Mouse (Mus musculus) hindlimb bud, embryonic 11.5 days (tissue): Measurements from ENCODE around the gene Npepl1.

Source experiments
- DNase-seq: peaks from one replicate; pipeline ENCODE4 v3.0.0-alpha.2; 2012; ENCODE audit warnings: low read depth, low spot score; ENCODE audit errors: extremely low spot score

Gene Npepl1

DNA sequence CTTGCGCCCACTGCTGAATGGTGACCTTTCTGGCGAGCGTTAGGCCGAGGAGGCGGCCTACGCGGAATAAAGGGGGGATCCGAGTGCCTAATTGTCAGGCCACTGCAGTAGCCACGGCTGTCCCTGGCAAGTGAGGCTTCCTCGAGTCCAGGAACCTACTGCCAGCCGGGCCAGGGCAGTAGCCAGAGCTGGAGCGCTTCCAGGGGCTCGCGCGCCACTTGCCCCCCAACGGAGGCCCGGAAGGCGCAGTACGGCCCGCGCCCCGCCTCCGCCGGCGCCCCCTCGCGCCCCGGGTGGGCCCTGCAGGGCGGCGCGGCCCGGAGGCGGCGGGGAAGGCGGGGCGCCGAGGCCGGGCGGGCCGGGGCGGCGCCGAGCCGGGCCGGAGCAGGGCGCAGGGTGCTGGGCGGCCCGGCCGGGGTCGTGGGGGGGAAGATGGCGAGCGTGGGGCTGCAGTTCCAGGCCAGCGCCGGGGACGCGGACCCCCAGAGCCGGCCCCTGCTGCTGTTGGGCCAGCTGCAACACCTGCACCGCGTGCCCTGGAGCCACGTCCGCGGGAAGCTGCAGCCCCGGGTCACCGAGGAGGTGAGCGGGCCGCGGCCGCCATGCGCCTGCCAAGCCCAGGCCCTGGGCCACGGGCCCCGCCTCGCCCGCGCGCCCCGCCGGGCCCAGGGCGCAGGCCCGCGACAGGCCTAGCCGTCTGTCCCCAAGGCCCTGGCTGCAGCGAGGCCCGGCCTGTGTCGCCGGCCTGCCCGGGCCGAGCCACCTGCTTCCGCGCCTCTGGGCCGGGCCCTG lies at the start of gene Npepl1:
Gene Npepl1, plus strand, starts transcription at position 359 of the 792 bp plus-strand sequence.
- no peak for DNase-seq

DNA sequence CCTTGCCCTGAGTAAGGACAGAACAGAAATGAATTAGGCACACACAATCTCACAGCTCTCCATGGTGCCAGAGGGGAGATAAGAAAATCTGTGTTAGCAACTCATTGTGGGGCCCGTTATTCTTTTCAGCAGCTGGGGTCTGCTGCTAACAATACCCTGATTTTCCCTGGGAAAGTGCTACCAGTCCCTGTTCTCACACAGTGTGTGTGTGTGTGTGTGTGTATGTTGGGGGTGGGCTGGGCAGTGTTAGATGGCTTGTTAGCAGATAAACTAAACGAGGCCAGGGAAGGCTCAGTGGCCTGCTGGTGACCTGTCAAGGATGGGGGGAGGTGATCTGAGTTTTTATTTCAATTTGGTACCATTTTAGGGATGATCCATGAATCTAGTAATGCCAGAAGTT lies 48.9 kb upstream of the Npepl1 start:
- no peak for DNase-seq

DNA sequence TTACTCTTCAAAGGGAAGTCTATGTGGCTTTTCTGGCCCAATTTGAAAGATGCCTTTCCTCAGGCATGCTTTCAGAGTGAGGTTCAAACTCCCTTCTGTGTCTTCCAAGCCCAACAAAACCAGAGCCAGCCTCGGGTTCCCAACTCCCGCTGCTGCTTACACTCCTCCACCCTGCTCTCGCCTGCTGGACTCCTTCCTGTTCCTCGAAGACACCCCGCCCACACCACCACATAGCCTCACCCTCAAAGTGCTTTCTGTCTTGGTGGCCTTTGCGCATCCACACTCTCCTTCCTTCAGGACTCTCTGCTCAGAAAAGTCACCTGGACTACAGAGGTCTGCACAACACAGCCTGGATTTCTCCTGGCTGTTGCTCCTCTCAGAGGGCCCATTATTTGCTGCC lies 47.1 kb upstream of the Npepl1 start:
- DNase-seq = no peak

DNA sequence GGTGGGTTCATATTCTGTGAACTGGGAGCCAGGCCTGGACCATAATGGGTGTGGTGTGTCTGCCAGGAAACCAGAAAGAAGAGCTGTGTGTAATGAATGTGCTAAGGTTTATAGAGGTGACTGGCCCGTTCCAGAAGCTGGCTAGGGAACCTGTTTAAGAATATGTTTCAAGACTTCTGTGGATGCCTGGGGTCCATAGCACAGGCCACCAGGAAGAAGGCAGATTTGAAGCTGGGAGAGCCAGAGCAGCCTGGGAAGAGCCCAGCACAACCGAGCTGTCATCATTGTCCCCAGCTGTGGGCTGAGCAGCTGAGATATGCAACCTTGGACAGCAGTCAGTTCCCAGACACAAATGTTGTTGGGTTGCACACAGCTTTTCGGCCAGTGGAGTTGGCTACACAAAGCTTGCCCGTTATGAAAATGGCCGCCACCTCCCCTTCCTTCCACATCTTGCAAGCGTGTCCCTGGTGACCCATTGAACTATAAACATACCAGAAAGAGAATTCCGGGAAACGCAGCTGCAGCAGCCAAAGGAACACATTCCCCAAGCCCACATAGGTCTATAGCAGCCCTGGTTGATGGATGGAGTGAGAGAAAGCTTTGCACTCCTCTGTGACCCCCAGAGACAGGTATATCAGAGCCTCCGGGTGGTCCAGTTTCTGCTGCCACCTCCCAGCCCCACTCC lies 46.5 kb upstream of the Npepl1 start:
- no peak for DNase-seq

DNA sequence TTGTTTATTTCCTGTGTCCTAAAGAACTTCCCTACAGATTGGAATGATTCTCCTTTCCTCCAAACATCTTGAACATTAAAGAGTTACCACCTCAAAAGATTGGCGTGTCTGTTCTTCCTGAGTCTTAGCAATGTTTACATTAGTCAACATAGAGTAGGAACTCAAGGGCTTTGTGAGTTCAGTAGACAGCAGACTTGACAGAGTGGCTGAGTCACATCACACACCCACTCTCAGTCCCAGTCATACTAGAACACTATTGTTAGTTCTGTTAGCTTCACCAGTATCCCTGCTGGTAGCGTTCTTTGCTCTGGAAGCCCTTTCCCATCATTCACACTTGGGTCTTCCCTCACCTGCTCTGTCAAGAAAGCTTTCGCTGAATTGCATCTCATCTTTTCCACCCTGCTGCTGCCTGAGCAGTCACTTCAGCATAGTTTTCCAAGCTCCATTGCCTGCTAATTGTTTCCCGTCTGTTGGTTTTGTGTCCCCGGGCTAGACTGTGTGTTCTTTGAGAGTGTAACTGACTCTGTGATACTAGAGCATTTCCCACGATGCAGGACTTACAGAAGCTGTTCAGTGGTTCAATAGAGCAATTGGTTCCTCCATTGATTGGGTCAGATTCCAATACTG lies 42.2 kb upstream of the Npepl1 start:
- no peak for DNase-seq

DNA sequence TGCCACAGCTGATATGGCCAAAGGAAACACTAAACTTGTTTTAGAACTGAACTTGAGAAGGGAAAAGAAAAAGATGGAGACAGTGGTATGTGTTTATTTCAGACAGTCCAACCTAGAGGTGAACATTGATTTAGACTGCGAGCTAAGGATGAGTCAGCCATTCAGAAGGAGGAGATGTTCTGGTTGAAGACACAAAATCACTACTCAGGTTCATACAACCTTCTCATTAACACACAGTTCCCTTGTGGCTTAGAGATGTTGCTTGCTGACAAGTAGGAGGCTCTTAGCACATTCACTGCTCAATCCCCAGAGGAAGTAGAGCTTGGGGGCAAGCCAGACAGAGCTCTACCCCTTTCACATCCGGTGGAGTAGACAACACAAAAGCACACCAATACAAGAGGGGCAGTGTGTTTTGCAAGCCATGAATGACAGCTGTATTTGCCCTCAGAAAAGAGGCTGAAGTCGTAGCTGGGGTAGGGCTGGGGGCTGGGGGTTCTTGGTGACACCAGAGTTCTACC lies 40.6 kb upstream of the Npepl1 start:
- DNase-seq = no peak

DNA sequence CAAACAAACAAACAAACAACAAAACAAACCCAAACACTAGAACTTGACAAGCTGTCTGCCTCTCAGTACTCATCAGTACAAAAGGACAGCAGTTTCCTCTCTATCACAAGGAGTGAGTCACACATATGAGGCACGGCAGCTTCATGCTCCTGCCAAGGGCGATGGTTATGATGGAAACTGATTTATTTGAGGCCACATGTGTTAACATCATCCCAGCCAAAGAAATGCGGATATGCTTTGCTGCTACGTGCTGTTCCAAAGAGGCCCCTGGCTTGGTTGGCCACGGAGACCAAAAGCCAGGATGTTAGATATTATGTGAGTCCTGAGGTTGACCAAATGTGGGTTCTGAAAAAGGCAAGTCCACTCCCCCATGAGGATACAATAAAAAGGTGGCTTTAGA lies 38.7 kb upstream of the Npepl1 start:
- DNase-seq = no peak

DNA sequence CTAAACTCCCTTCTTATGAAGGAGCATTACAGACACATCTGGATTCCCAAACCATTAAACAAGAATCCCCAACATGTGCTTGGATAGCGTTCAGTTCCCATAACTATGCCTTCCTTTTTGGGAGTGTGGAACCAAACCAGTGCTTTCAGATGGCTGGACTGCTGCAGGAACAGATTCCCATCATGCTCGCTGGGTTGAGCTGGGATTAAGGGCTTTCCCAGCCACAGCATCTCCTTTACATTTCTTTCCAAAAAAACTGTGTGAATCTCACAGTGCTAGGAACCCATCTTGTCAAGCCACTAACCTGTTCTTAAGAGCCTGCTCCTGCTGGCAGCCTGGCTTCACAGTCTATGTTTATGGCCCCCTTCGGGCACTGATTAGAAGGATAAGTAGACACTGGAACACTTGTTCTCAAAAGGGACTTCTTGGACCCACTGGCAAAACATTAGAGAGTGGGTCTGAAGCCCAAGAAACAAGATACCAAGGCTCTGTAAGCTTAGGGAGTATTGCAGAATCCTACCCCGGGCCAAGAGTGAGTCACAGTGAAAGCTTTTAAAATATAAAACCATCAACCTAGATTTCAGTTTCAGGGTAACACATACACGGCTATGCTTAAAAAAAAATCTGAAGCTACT lies 36.9 kb upstream of the Npepl1 start:
- no peak for DNase-seq

DNA sequence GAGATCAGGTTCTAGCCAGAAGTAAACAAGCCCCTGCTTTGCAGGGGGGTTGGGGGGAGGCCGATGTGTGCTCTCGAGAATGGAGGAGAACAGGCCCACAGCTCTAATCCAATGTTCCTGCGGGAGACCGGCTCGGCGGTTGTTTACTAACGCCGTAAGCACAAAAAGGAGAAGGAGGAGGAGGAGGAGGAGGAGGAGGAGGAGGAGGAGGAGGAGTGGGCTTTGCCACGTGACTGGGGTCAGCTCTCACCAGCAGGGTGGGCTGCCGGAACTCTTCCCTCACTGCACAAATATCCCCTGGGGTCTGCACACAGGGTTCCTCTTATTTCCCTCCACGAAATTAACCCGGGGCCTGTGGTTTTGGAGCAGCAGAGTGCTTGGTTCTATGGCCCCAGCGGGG lies 35.5 kb upstream of the Npepl1 start:
- DNase-seq = no peak

DNA sequence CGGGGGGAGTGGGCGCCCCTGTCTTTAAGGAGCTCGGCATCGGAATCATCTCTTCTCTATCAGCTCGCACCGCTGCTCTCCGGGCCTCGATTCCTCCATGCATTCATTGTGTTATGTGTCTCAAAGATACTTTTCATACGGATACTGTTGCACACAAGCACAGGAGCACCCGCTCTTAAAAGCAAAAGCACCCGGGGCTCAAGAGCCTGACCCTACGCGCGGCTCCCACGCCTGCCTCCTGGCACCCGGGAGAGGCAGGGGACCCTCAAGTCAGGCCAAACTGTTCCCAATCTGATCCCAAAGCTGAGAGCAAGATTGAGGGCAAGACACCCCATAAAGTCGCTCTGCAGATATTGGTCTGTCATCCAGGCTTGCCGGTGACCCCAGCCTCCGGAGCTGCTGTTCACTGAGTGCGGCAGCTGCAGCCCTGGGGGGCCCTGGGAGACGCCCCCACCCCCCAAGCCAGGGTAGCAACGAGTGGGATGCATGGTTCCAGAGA lies 35.0 kb upstream of the Npepl1 start:
- no peak for DNase-seq

DNA sequence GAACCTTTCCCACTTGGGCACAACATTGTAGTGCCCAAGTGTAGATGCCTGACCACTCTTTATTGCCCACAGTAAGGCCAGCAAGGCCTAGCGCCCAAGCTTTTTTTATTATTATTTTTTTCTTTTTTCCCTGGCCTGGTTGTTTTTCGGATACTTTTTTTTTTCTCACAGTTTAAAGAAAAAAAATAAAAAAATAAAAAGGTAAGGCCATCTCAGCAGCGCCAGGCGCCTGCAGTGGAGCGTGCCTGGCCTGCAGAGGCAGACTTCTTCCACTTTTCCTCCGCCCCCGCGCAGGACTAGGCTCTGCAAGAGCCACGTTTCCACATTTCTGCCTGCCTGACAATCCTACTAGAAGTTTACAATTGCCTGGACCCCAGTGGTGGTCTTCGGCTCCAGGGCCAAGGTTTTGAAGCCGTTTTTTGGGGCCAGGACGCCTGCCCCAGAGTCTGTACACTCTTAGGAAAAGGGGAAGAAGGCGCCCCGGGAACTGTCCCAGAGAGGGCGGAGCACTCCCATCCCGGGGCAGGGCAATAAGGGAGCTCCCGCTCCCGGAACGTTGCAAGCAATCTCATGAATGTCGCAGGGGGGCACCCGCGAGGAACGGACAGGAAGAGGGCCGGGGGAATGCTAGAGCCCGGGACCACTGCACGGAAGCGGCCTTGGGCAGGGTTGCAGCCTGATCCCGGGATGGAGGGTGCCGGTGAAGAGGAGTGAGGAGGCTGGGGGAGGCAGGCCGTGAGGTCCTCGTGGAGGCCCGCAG lies 34.3 kb upstream of the Npepl1 start, which contains the start of gene Stx16:
Gene Stx16, plus strand, starts transcription at position 636 of the 760 bp plus-strand sequence.
- peak; percentile 60 for DNase-seq

DNA sequence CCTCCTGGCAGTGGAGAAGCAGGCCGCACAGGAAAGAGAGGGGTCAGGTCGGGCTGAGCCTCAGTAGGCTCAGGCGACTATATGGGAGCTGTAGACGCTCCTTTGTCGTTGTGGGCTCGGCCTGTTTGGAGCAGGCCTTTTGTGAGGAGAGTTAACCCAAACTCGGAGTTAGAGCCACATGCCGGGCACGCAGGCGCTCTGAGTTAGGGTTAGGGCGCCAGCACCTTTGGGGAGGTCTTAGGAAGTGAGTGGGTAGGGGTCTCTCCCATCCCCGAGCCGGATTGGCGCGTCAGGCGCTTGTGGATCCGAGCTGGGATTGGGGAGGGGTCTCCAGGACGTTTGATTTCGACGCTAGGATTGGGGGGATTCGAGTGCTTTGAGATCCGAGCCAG lies 33.7 kb upstream of the Npepl1 start:
- no peak for DNase-seq

DNA sequence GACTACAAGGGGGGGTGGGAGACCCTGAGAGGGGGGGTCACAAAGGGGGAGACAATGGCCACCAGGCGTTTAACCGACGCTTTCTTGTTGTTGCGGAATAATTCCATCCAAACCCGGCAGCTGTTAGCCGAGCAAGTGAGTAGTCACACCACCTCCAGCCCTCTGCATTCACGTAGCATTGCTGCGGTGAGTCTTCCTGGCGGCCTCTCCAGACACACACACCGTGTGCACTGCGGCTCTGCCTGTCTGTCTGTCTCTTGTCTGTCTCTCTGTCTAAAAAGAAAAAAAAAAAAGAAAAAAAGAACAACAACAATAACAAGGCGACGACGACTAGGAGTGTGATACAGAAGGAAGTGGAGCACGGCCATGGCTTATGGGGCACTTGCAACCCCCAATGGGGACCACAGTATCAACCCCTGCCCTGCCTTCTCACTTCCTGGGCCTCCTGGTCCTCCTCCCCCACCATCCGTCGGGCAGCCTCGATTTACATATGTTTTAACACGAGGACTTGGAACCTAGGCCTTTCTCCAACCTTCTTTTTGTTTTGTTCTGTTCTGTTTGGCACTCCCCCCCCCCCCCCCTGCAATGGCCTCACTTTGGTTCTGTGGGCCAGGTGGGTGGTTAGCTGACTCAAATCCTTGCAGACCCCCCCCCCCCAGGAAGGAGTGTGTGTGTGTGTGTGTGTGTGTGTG lies 33.0 kb upstream of the Npepl1 start:
- DNase-seq = no peak

DNA sequence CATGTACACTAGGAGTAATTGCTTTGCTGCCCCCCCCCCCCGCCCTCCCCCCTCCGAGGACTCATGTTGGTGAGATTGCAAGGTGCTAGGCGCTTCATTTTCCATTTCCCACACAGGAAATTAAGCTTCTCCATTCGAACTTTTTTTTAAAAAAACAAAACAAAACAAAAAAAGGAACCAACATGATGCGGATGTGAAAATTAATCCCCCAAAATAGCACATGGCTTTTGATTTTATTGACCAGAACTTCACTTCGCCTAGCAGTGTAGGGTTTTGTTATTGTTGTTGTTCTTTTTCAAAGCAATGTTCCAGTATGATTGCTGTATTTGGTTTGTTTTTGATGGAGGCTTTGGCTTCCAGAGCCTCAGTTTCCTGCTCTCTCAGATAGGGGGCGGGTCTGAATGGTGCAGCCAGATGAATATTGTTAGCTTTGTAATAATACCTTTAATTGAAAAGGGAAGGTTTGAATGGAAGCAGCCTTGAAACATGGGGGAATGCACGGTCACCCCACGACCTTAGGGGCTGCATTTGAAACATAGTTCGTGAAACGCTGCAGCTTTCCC lies 32.3 kb upstream of the Npepl1 start:
- no peak for DNase-seq

DNA sequence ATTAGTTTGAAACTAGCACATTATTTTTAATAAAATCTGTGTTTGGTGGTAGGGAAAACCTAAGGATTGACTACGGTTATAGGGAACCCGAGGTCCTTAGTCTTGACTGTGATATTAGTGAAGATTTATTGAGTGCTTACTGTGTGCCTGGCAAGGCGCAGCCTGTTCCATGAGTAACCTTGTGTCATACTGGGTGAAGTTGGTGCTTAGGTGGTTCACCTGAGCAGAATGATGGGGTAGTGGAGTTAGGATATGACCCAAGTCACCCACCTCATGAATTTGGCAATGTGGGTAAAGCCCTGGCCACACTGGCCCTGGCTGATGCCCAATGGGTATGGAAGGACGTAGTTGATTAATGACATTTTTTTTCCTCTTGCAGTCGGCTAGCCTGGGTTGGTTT lies 28.3 kb upstream of the Npepl1 start:
- no peak for DNase-seq

DNA sequence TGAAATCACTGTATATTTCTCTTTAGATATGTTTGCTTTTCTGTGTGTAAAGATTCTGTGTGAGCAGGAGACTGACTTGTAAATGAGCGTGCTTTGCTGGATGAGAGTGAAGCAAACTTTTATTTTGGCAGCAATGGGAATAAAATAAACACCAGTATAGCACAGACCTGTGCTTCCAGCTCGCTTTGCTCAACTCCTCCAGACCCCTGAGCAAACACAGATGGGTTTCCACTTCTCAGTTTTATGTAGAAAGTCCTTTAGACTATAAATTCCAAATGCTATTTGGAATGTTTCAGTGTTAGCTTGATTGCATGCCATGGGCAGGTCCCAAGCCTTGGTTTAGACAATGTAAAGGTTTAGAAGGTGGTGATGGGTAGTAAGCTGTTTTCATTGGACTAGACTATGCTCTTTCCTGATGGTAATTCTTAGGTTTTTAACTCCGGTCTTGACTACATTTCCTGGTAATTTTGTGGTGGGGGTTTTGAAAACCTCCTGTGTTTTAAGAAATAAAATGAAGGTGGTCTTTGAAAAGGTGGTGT lies 27.7 kb upstream of the Npepl1 start:
- no peak for DNase-seq

DNA sequence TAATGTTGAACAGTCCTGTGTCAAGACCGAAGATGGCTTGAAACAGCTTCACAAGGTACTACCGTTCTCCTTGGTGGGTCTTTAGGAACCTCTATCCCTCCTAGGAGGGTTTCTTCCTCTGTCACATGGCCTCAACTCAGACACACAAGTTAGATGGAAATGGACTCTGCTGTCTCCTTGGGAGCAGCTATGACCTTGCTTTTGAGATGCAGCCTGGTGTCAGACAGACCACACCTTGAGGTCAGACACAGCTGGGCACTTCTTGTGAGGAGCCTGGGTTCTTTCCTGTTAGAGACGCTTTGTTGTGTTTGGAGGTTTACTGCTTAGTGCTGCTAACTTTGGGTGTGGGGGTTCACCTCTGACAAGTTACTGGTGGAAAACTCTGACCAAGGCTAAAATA lies 15.1 kb upstream of the Npepl1 start:
- DNase-seq = no peak

DNA sequence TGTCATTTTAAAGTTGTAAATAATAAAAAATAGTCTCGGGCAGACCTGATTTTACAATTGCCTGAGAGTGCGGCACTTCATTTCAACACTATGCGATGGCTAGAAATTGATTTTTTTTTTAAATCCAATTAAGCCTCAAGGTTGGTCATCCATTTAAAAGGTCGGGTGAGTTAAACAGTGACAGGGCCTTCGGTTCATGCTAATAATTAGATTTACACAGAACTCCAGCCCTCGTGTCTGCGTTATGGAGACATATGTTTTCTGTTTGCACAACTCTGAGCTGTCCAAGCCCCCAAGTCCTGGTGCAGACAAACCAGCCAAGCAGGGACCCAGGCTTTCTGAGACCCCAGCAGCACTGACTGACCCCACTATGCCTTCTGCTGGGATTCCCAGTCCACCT lies 7.8 kb upstream of the Npepl1 start:
- no peak for DNase-seq

DNA sequence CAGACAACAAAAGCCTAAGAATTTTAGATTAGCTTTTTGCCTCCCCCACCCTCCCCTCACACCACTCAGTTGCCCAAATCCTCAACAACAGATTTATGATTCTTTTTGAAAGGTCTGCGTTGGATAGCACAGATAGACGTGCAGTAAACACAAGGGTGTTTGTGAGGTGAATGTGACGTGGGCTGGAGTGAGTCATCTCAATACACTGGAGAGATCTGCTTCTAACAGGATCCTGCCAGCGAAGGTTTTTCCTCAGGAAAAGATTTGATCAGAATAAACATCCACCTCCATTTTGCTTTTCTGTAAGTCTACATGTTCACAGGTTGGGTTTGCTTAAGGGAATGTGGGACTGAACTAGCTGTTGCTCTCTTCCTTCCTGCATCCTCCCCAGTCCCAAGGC lies 6.6 kb upstream of the Npepl1 start:
- no peak for DNase-seq
